Mouse (Mus musculus): ENCODE results near the gene Gng3.
"Not testable (repeated sequence)": the region's sequence is repeated elsewhere in the genome, so short reads cannot be mapped to it uniquely, and the experiment has no call there.

Gng3 gene

GRCm38 (mm10) chr19:8844371-8845129 lies 5.6 kb upstream of the Gng3 start:
- DNase-seq (ENCODE audit: low spot score in 2 of 2): peak; percentile 73 to 81

GRCm38 (mm10) chr19:8842961-8843360 lies 4.0 kb upstream of the Gng3 start:
- no peak for DNase-seq (ENCODE audit: low spot score in 2 of 2)

GRCm38 (mm10) chr19:8841012-8841411 lies 2.0 kb upstream of the Gng3 start:
- no peak for DNase-seq (ENCODE audit: low spot score in 2 of 2)

GRCm38 (mm10) chr19:8839908-8840791 lies 1.2 kb upstream of the Gng3 start:
- peak; percentile 58 to 65 for DNase-seq (ENCODE audit: low spot score in 2 of 2)

- no peak for DNase-seq (ENCODE audit: low spot score in 2 of 2)
Measured at GRCm38 (mm10) chr19:8838041-8838730, 808 bp downstream of the Gng3 start.

- peak; percentile 80 to 85 for DNase-seq (ENCODE audit: low spot score in 2 of 2)
Measured at GRCm38 (mm10) chr19:8837251-8837791, 1.7 kb downstream of the Gng3 start, which contains the start of gene Bscl2. TSS of gene Bscl2 (plus strand) at chr19:8837467.

GRCm38 (mm10) chr19:8836327-8836726 lies 2.7 kb downstream of the Gng3 start:
- DNase-seq (ENCODE audit: low spot score in 2 of 2): not testable (repeated sequence)

- no peak for DNase-seq (ENCODE audit: low spot score in 2 of 2)
Measured at GRCm38 (mm10) chr19:8832971-8833370, 6.0 kb downstream of the Gng3 start.

- DNase-seq (ENCODE audit: low spot score in 2 of 2): no peak
Measured at GRCm38 (mm10) chr19:8831262-8831661, 7.7 kb downstream of the Gng3 start.

GRCm38 (mm10) chr19:8830664-8831063 lies 8.3 kb downstream of the Gng3 start:
- no peak for DNase-seq (ENCODE audit: low spot score in 2 of 2)

- no peak for DNase-seq (ENCODE audit: low spot score in 2 of 2)
Measured at GRCm38 (mm10) chr19:8829660-8830059, 9.3 kb downstream of the Gng3 start, which contains the start of gene AC129217.1. TSS of gene AC129217.1 (plus strand) at chr19:8829773.

- no peak for DNase-seq (ENCODE audit: low spot score in 2 of 2)
Measured at GRCm38 (mm10) chr19:8822696-8823095, 16.3 kb downstream of the Gng3 start.

- DNase-seq (ENCODE audit: low spot score in 2 of 2): no peak
Measured at GRCm38 (mm10) chr19:8821146-8821545, 17.8 kb downstream of the Gng3 start.

- no peak for DNase-seq (ENCODE audit: low spot score in 2 of 2)
Measured at GRCm38 (mm10) chr19:8820424-8820956, 18.5 kb downstream of the Gng3 start.

- DNase-seq (ENCODE audit: low spot score in 2 of 2): peak; percentile 98
Measured at GRCm38 (mm10) chr19:8819596-8820423, 19.2 kb downstream of the Gng3 start, which contains the start of gene Hnrnpul2. TSS of gene Hnrnpul2 (plus strand) at chr19:8820010.

GRCm38 (mm10) chr19:8818801-8819595 lies 20.0 kb downstream of the Gng3 start, which contains the start of gene Ttc9c:
TSS of gene Ttc9c (minus strand) at chr19:8819333.
- peak; percentile 91 to 92 for DNase-seq (ENCODE audit: low spot score in 2 of 2)

GRCm38 (mm10) chr19:8818301-8818798 lies 20.6 kb downstream of the Gng3 start:
- DNase-seq (ENCODE audit: low spot score in 2 of 2): no peak

GRCm38 (mm10) chr19:8817001-8817400 lies 22.0 kb downstream of the Gng3 start:
- no peak for DNase-seq (ENCODE audit: low spot score in 2 of 2)

GRCm38 (mm10) chr19:8815812-8816211 lies 23.2 kb downstream of the Gng3 start:
- no peak for DNase-seq (ENCODE audit: low spot score in 2 of 2)
